Mouse (Mus musculus): ENCODE measurements around the gene Ap3m1.

Ap3m1 gene

GRCm38 (mm10) chr14:21013800-21014334, 38.4 kb downstream of the Ap3m1 start:
- DNase-seq (ENCODE audit: low spot score): no peak

GRCm38 (mm10) chr14:20999617-21000016, 52.7 kb downstream of the Ap3m1 start:
- DNase-seq (ENCODE audit: low spot score): no peak

- no peak for DNase-seq (ENCODE audit: low spot score)
Observed at GRCm38 (mm10) chr14:20997548-20997947, 54.8 kb downstream of the Ap3m1 start.

GRCm38 (mm10) chr14:20996361-20996760, 55.9 kb downstream of the Ap3m1 start:
- DNase-seq (ENCODE audit: low spot score): no peak

GRCm38 (mm10) chr14:20995497-20995896, 56.8 kb downstream of the Ap3m1 start:
- no peak for DNase-seq (ENCODE audit: low spot score)

GRCm38 (mm10) chr14:20994475-20994874, 57.8 kb downstream of the Ap3m1 start:
- no peak for DNase-seq (ENCODE audit: low spot score)

GRCm38 (mm10) chr14:20993067-20993691, 59.1 kb downstream of the Ap3m1 start:
- DNase-seq (ENCODE audit: low spot score): peak; percentile 43

- no peak for DNase-seq (ENCODE audit: low spot score)
Observed at GRCm38 (mm10) chr14:20991492-20991891, 60.8 kb downstream of the Ap3m1 start.

- DNase-seq (ENCODE audit: low spot score): no peak
Observed at GRCm38 (mm10) chr14:20985482-20985881, 66.8 kb downstream of the Ap3m1 start.

GRCm38 (mm10) chr14:20983832-20984231, 68.5 kb downstream of the Ap3m1 start:
- DNase-seq (ENCODE audit: low spot score): no peak

Data from yolk sac, embryonic 10.5 days (tissue).